Mouse (Mus musculus) kidney, postnatal 36 days (tissue): ENCODE data around the gene Ano2.
A peak's percentile ranks its signal among the peaks of the same experiment; 100 is the strongest.

Experiments used
- DNase-seq, 2 experiments: peaks; one replicate each; pipeline ENCODE4 v3.0.0; 2021 to 2022; ENCODE audit warnings: mixed read lengths in 2 of 2

The Ano2 gene

DNA sequence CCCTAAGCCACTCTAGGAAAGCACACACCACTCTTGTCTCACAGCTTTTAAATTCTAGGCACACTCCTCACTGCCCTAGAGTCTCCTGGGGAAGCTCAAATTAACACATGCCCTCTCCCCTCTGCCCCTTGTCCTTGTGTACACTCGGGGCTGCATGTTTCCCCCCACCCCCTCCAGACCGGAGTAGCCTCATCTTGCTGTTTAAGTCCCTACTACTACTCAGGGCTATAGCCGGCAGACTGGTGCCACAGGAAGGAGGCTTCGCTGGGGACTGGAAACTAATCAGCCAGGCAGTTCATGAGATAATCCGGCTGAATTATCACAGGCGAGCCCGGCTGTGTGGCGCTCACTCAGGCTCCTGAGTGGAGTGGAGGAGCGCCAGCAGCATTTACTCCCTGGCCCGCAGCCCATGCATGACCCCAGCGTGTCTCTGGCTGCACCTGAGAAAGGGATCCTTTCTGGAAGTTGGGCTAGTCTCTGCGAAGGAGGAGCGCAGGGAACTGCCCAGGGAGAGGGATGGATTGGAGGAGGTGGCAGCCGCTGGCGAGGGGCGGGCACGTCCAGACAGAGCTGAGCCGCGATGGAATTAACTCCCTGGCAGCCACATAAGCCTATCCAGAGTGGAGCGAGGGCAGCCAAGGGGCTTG, at the start of gene Ano2:
Gene Ano2, plus strand, starts transcription at position 363 of the 647 bp plus-strand sequence.
- DNase-seq, result peak in 1 of 2 experiments; percentile 4

DNA sequence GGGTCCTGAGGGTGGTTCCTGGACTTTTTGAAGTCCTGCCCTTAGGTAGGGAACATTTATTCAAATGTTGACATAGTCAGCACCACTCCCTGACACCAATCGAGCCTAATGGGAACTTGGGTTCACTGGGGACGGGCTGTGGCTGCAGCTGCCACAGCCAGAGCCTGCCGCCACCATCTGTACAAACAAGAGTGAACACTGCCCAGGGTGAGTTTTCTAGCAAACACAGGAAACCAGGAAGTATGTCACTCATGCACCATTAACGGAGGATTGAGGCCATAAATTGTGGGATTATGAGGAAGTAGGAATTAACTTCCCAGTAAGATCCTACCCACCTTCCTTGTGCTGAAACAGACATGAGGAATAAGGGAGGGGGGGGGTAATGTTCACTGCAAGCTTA, 49.7 kb upstream of the Ano2 start:
- DNase-seq, result no peak

DNA sequence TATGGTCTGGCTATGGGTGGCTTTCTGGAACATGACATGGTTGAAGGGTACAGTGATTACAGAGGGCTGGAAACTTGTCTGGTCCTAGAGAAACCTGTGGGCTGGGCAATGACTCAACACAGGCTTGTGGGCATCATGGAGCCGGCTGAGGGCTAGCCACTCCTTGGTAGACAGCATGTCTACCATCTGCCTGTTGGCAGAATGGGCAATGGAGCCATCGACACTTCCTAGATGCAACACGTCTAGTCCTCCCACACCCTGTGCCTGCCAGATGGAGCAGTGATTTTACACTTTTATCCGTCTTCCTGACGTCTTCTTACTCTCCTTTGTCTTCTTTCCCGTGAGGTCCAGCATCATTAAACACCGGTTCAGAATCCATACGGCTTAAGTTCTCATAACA, 49.1 kb upstream of the Ano2 start:
- no peak for DNase-seq

DNA sequence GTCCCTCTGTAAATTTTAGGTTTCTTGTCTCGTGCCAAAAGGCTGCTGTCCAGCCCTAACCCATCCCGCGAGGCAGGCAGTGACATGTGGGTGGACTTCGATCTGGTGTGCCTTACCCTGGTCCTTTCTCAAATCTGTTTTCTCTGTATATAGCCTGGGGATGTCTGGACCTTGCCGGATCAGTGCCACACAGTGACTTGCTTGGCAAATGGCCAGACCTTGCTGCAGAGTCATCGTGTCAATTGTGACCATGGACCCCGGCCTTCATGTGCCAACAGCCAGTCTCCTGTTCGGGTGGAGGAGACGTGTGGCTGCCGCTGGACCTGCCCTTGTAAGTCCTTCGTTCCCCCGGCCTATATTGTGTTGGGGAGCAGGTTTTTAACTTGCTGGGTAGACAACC, 41.3 kb upstream of the Ano2 start:
- no peak for DNase-seq

DNA sequence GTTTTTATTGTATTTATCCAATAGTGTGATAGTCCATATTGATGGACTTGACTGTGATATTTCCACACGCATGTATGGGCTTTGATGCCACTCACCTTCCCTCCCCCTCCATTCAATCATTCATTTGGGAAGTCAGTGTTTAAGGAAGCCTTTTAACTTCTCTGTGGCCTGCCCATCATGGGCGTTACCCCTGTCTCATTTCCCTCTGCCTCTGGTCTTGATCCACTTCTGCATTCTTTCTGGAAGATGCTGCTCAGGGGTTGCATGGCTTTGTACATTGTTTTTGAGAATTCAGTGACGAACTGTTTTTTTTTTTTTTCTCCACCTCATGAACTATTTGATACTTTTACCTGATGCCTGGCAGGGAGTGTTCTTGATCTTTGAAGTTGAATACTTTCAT, 38.9 kb upstream of the Ano2 start:
- no peak for DNase-seq

DNA sequence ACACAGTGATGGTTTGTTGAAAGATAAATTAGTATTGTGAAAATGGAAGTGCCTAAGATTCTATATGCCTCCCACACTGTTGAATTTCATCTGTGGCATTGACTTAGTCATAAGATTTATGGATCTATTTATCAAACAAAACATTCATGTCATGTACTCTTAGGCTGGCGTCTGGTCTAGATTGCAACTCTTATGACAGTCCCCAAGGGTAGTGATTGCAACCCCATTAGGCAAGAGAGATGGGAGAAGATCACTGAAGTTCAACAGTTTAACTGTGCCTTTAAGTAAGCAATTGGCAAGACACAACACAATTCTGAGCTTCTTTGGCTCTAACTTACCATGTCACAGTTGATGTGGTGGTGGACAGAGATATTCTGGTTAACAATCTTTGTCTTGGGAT, 36.8 kb upstream of the Ano2 start:
- no peak for DNase-seq

DNA sequence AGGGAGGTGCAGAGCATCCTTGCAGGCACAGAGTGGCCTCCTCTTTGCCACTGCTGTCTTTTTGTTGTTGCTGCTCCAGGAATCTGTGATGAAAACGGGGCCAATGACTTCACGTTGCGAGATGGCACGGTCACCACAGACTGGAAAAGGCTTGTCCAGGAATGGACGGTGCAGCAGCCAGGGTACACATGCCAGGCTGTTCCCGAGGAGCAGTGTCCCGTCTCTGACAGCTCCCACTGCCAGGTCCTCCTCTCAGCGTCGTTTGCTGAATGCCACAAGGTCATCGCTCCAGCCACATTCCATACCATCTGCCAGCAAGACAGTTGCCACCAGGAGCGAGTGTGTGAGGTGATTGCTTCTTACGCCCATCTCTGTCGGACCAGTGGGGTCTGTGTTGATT, 33.3 kb upstream of the Ano2 start:
- DNase-seq, result no peak

DNA sequence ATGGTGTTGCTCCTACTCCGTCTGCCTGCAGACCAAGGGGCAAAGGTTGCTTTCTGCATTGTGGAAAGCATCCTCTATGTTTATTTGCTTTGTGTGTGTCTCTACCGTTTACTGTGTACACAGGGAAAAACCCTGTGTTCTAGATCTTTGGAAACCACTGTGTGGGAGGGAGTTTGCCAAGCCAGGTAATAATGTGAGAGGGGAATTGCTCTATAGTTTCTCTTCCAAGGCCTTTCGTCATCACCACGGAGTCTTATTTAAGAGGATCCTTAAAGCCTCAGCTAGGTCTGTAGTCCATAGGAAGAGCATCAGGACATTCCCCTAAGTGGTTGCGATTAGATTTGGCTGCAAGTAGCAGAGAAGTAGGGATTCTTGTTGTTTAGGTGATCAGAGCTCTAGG, 32.3 kb upstream of the Ano2 start:
- DNase-seq, result no peak

DNA sequence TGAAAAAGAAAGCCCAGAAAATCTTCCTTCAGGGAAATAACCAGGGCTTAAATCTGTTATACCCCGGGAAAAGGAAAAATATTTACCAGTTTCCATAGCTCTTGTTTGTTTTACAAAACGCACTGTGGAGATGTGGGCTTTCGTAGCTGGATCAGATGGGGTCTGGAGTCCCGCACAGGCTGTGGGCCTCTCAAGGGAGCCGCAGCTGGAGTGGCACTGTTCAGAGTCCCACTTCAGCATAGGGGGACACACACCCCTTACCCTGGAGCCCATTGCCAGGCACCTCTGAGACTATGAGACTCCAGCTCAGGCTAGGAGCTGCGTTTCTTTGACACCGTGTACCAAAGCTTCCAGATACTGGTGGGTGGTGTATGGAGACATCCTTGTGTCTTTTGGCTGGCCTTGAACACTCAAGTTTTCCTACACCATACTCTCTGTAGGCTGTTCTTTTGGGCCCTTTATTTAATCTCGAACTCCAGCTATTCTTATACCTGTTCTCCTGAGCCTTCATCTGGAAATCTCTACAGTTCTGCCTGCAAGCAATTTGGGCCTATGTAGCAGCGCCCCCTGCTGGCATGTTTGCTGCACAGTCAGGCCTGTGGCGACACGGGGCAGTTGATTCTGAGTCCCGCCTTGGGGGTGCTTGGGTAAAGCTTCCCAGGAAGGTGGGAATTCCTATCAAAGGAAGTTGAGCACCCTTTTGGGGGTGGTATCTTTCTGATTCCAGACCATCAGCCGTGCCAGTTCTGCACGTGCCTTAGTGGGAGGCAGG, 28.9 kb upstream of the Ano2 start:
- DNase-seq, result peak; percentile 51 to 86

DNA sequence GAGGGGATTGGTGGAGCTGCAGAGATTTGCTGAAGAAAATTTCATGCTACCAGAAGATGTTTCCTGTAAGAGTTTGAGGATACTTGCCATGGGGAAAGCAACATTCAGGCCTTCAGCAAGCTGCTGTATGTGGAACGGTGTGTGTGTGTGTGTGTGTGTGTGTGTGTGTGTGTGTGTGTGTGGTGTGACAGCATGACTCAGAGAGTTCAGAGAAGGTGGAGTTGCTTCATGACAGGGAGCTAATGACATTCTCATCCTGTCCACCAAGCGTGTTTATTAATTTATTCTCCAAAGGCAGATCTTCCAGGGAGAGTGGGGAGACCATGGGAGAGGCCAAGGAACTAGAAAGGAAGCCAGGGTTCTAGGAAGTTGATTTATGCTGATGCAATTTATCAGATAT, 26.3 kb upstream of the Ano2 start:
- DNase-seq, result no peak

DNA sequence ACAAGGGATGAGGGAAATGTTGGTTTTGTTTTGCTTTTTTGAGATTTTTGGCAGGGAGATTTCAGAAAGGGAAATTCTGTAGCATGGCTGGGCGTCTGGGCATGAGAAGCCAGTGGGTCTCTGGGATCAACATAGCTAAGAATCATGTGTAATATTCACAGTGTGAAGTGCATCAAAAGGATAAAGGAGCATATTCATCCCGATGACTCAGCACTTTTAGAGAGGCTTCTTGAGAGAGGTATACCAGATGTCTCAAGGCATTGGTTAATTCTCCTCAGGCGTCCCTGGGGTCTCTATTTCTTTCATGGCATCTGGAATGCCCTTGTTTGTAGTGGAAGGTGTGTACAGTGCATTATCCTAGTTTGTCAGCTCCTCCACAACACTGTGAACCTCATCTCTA, 18.4 kb upstream of the Ano2 start:
- DNase-seq, result no peak

DNA sequence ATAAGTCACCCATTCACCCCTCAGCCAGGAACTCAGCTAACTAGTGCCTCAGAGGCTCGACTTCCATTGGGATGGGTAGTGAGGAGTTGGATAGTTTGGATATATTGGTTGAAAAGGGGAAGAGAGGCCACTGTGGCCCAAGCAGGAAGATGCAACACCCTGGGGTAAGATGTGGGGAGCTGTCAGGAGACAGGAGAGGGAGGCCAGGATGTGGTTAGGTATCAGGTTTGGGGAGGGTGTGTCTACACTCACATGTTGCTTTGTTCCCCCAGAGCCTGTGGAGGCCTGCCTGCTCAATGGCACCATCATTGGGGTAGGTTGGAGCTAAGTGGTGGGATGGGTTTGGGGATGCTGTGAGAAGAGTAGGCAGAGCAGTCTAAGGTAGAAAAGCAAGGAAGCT, 11.7 kb upstream of the Ano2 start:
- DNase-seq, result no peak

DNA sequence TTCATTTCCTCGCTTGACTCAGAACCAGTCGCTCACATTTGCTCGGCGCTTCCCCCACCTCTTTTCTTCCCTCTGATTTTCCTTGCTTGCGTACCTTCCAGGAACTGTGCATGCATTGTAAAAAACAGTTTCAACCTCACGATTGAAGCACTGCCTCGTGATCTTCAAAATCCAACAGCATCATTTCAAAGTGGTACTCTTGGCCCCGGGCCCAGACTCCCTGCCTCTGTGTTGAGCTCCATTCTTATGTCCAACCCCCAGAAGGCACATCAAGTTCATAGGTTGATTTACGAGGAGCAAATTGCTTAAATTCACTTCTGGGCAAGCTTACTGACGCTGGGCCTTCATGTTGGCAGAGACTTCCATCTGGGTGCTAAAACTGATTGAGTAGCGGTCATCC, 9.6 kb upstream of the Ano2 start:
- DNase-seq, result no peak

DNA sequence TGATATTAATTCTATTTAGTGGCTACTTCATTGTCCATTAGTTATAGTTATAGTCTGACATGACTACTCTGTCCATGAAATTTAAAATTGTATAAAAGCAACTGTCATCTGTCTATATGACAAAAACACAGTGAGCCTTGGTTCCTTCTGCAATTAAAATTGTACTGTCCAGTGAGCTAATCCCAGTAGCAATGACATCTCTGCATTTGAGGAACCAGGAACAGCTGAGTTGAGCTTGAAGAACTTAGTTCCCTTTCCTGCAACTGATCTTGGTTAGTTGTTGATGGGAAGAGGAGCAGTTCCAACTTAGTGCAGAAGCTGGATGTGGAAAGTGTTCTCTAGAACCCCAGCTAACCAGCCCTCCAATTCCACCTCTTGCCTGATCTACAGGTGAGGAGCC, 4.8 kb upstream of the Ano2 start:
- no peak for DNase-seq

DNA sequence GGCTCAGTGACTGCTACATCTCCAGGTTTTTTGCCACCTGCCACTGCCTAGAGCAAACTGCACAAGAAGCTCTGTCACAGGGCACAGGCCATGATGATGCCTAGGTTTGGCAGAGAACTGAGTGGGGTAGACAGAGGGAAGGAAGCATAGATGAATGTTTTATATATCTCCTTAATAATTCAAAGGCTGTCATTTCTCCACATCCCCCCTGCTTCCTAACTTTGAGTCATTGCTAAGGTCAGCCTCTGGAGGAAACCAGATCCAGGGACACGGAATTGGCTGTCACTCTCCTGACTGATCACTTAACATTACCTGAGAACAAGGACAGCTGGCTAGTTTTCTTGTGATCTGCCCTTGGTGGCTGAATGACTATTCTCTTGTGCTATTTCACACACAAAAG, 2.2 kb upstream of the Ano2 start:
- DNase-seq, result no peak

DNA sequence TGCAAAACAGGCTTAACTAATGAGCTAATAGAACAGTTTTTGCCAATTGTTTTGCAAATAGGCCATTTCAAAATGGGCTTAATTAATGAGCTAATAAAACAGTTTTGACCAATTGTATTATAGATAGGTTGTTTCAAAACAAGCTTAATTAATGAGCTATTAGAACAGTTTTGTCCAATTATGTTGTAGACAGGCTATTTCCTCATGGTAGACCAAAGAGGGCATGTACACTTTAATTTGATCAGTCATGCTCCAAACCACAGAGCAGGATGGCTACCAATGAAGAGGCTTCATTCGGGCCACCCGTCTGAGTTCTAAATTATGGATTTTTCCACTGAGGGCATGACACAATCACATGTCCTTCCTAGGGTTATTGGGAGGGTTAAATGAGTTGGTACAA, 10.9 kb downstream of the Ano2 start:
- no peak for DNase-seq

DNA sequence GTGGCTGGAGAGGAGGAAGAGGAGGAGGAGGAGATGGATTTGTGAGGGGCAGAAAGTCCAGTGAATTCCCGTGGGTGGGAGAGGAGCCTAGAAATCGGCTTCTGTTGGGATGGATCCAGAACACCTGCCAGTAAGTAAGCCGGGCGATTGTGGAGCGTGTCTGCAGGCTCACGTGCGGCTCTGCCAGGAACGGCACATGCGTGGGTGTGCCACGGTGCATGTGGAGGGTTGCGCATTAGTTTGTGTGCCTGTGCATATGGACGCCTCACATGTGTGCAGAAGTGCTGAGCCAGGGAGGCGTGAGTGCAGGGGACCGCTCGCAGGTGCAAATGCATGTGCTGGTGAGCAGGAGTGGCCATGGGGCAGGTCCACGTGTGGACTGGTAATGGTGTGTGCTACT, 21.0 kb downstream of the Ano2 start:
- DNase-seq, result no peak

DNA sequence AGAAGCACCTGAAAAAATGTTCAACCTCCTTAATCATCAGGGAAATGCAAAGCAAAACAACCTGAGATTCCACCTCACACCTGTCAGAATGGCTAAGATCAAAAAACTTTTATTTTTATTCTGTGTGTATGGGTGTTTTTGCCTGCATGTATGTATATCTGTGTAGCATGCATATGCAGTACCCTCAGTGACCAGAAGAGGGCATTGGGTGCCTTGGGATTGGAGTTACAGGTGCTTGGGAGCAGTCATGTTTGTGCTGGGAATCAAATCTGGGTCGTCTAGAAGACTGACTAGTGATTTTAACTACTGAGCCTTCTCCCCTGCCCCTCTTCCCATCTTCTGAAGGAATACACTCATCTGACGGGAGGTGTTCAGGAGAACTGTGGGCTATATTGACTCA, 36.2 kb downstream of the Ano2 start:
- no peak for DNase-seq

DNA sequence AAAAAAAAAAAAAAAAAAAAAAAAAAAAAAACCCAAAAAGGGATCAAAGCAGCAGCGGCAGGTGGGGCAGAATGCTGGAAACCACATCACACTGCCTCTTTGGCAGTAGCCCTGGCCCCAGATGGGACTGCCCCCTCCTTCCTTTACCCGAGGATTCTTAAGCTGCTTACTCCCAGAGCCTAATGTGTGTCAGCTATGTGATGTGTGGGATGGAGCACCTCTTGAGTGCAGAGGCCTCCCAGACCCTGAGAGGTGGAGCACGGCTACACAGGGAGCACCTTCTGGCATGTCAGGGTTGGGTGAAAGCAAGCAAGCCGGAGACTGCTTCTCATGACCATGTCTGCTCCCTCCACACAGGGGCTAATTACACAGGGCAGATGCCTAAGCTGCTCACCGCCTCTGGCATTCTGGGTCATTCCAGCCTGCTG, 37.3 kb downstream of the Ano2 start:
- no peak for DNase-seq

DNA sequence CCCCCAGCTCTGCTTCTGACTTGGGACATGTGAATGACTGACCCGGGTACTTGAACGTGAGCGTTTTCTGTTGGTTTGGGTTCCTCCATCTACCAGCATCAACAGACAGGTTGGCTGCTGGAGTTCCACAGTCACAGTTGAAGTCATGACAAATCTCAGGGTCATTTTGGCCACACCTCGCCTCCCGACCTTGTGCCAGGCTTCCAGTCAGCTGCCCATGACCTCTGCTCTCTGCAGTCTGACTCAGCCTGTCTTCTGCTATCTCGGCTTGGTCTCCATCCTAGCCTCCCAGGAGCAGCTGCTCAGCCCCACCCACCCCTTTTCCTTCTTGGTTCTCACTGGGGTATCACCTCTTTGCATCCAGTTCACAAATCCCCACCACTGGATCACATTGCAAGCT, 39.3 kb downstream of the Ano2 start:
- DNase-seq, result no peak

DNA sequence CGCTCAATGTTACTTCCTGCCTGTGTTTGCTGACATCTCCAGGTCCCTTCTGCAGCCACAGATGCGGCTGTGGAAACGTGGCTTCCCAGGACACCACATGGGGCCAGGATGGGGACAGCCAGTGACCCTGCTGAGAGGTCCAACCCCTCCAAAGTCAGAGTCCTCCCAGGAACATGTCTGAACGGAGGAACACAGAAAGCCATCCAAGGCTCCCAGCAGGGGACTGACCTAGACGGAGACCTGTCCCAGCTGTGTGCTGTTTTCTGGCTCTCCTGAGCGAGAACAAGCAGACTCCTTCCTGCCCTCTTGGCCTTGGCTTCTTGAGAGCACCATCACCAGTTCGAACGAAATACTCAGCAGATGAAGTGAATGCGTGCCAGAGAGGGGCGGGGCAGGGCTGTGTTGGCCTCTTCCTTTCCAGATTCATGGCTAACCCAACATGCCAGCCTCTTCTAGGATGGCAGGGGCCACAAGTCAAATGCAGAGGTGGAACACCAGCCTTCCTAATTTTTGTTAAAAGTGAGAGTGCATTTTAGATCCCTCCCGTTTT, 39.8 kb downstream of the Ano2 start:
- no peak for DNase-seq

DNA sequence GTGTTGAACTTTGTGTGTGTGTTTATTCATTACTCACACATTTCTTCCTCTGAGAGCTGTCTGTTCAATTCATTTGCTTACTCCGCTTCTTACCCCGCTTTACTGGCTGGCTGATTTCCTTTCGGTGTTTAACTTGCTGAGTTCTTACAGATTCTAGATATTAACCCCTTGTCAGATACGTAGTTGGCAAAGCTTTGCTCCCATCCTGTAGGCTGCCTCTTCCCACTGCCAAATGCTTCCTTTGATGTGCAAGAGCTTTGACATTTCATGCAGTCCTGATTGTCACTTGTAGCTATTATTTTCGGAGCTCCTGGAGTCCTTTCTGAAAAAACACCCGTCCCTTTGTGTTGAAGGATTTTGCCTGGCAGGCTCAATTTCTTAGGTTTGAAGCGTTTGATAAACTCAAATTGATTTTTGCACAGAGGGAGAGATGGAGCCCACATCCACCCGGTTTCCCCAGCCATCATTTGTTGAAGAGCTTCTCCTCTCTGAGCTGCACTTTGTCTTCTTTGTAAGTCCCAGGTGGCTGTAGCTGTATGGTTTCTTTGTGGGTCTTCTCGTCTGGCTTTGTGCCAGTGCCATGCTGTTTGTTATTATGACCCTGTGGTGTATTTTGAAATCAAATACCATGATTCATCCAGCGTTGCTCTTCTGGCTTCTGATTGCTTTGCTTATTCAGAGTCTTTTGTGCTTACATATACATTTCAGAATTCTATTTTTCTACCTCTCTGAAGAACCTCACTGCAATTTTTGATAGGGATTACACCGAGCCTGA, 47.5 kb downstream of the Ano2 start:
- DNase-seq, result no peak

DNA sequence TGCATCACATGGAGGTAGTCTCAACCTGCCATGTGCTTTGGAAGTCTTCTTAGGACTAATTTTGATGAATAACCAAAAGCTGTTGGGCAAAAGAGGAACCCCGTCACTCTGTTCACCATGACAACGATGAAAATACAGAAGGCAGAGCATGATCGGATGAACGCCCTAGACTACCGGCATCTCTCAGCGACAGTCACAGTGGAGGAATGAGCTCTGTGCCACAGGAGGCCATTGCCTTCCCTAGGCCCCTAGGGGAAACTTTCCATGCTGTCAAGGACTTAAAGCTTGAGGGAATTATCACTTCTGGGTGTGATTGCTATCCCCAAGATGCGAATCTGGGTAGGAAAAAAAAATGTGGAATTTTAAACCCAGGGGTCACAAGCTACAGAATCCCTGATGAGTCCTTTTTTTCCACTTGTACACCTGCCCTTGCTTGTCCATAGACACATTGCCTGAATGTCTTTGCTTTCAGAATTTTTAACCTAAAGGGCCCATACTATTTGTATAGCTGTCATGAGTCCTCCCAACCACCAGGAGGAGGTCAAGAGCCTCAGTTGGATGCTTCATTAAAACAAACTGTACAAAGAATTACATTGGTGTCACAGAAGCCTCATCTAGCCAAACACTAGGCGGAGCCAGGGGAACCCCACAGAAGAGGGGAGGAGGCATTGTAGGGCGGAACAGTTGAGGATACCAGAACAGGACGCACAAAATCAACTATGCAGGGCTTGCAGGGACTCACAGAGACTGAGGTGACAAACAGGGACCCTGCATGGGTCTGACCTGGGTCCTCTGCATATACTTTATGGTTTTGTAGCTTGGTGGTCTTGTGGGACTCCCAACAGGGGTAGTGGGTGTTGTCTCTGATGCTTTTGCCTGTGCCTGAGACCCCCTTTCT, 53.2 kb downstream of the Ano2 start:
- no peak for DNase-seq
